Mouse (Mus musculus): ENCODE results near the gene Slc25a5. TPM values are rescaled to one million over a fixed set of nuclear protein-coding genes. Genes with fewer than 3 reads are reported as not detected.

The Slc25a5 gene
- total RNA-seq, 2 experiments from 2014 or later: 591 to 638 TPM

DNA sequence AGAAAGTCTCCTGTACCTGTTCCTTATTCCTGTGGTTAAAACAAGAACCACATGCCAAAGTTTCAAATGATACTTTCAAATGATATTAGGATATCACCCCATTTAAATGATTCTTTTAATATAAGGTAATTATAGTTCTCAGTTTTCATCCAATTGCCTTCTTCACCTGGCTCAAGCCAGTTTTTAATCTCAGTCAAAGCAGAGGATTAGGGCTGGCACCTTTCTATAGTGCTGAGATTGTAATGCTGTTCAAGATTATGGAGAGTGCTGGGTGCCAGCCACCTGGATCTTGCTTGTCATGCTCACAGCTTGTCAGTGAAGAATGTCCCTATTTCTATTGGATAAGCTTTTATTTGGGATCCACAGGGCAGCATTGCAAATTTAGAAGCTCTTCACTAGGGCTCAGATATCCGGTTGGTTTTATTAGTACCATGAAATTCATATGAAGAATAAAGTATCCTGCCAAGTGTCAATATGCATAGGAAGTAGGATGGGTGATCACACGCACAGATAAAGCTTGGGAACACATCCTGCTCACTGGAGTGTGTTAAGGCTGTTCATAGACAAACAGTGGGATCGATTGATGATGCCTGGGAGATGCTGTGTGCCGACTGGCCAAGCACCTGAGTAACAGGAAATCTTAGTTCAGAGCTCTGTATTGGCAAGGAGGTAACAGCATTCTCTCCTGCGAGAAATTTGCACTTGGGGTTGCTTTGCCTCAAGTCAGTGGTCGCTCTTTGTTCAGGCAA lies 3.9 kb downstream of the Slc25a5 start:
- DNase-seq: no peak

DNA sequence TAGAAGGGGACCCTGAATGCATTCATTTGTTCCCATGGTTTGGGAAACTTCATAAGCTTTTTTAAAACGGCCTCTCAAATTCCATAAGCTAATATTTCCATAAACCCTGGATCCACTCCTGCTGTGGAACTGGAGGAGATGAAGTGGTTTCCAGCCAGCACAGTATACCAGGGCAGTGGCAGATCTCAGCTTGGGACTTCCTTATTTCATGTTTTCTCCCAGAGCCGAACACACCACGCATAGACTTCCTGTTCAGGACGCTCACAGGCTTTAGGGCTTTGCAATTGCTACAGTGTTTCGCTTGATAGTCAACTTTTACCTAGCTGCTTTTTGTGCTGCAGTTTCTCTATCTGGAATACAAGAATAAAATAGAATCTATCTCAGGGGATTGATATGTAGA lies 7.7 kb downstream of the Slc25a5 start:
- DNase-seq: no peak

DNA sequence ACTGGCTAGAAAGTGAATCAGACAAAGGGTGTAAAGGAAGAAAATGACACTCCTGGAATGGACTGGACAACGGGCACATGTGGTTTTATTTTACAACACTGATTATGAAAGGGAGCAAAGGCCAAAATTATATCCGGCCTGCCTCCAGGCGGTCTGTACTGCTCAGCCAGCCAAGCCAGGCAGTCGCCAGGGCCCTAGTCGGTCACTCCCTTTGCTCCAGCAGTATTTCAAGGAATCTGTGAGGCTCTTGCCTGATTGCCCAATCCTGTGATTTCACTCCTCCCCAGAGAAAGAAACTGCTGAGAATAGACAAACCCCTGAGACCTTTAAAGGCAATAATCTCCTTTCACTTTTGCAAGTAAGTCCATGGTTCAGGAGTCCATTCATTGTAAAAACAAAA lies 8.7 kb downstream of the Slc25a5 start:
- peak; percentile 53 for DNase-seq

DNA sequence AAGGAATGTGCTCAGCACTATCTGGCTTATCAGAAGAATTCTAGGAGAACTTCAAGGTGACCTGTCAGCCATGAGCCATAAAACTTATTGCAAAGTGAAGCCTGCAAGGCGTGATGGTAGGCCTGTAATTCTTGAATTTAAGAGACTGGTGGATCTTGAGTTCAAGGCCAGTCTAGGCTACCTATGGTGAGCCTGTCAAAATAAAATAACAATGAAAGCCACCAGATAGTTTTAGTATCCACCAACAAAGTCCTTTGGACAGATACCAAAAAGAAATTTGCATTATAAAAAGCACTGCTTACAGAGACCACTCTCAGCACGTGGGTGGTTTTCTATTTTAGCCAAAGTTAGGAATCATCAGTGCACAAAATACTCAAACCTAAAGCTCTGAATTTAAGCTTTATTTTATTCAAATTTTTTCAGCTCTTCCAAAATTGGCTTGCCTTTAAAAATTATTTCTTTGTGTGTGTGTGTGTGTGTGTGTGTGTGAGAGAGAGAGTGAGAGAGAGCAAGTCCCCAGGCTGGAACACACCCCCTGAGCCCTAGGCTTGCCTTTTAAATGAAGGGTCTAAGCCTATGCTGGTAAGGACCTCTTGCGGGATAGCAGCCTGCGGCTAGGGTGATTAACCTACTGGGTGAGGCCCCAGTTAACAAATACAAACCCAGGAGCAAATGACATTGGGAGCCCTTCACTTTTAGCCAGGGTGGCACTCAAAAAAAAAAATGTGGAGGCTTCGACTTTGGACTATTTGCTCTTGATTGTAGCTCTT lies 10.2 kb downstream of the Slc25a5 start:
- DNase-seq: no peak

DNA sequence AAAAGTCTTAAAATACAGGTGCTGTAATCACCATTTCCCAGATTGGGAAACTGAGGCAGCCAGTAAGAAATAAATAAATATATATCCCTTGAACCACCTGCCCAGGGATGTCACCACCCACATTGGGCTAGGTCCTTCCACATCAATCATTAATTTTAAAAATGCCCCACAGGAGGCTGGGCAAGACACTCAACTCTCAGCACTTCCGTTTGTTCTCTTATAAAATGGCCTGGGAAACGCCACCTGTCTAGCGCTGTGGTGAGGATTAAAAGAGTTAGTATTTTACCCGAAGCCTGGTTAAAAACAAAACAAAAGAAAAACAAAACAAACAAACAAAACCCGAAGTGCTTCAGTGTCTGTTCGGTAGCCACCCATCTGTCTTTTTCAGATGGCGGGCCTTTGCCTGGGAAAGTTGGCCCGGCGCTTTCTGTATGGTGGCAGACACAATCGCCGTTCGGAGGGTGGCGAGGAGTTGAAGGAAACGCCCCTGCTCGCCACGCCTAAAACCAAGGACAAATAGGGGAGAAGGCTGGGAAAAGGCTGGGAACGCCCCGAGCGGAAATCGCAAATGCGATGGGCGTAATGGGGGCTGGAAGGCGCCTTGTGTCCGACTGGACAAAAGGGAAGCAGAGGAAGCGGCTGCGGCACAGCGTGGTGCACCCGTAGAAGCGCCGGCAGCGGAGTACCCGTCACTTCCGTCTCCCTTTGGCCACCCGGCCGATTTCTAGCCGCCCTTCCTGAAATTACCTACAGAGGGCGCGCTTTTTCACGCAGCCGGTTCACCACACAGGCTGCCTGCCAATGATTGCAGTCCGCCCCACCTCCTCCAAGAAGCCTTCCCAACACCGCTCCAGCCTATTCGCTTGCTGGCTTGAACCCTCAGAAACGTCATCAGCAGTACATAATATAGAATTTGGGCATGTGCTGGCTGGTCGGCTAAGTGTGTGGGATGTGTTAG lies 12.2 kb downstream of the Slc25a5 start:
- peak; percentile 91 for DNase-seq

DNA sequence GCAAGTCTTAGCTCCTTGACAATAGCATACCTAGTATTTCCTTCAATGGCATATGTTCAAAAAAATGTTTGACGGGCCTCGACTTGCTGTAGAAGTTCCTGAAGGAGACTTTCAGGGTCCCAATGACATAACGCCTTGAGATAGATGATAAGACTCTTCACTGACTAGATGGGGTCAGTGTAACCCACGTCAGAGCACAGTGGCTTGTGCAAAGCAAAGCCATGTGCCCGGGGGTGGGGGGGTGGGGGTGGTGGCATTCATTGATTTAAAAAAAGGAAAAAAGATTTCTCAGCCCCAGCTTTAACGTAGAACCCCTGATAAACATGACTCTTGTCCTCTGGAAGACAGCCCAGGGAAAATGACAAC lies 12.8 kb downstream of the Slc25a5 start:
- DNase-seq: no peak

DNA sequence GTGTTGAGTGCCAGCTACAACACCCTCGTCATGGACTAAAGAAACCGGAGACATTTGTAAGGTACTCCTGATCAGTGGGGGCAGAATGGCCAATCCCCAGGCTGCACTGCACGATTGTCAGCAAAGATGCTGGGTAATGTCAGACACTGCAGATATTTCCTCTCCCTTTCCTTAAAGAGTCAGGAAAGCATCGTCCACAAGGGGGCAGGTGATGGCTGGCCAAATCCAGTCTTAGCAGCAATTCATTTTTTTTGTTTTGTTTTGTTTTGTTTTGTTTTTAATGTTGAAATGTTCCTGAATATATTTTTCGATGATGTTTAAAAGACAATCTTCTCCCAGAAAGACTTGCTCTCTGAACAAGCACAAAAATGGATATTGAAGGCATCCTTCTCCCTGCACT lies 15.9 kb downstream of the Slc25a5 start:
- peak; percentile 40 for DNase-seq

DNA sequence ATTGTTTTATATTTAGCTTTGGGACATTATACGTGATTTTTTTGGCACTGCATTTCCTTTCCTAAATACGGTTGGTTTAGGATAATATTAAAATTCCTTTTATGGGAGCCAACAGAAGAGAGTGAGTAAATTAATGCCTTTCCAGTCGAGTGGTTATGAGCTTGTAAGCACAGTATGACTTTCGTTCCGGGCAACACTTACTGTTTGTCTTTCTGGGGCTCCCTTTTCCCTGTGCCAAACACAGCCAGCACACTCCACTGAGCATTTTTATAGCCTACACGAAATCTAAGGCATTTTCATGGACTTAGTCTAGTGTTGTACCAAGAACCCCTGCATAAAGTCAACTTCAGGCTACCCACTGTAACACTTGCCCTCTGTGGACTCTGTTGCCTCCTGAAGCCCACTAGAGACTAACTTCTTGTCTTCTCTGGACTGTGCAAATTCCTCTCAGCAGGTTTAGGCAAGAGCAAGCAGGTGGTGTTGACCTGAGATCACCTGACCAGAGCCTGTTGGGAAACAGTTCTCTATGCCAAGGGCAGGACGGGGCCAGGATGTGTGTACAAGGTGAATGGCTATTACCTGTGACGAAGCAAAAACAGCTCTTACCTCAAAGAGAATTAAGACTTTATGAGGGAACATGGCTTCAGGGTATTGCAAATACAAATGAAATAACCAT lies 18.8 kb downstream of the Slc25a5 start:
- DNase-seq: no peak

DNA sequence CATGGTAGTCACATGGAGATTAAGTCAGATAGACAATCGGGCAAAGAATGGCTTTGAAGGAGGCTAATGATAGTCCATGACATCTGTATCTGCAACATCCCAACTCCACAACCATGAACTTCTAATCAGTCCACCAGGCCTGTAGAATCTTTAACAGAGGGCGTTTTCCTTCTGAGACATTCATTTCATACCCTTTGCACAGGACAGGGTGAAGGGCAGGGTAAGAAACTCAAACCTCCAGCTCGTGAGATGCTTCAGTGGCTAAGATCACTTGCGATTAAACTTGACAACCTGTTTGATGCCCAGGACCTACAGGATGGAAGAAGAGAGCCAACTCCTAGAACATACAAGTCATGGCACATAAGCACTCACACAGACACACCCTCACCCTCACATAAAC lies 19.6 kb downstream of the Slc25a5 start:
- DNase-seq: no peak

DNA sequence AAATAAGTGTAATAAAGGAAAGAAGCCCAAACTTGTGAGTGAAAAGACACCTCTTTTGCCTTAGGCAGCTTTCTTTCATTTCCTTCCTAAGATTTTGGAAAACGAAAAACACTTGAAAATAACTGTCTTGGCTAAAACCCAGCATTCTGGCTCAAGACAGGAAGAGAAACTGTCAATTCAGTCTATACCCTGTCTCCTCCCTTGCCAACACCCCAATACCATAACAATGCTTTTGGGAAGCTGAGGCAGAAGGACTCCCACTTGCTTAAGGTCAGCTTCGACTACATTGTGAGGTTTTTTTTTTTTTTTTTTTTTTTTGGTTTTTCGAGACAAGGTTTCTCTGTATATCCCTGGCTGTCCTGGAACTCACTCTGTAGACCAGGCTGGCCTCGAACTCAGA lies 20.0 kb downstream of the Slc25a5 start:
- no peak for DNase-seq

DNA sequence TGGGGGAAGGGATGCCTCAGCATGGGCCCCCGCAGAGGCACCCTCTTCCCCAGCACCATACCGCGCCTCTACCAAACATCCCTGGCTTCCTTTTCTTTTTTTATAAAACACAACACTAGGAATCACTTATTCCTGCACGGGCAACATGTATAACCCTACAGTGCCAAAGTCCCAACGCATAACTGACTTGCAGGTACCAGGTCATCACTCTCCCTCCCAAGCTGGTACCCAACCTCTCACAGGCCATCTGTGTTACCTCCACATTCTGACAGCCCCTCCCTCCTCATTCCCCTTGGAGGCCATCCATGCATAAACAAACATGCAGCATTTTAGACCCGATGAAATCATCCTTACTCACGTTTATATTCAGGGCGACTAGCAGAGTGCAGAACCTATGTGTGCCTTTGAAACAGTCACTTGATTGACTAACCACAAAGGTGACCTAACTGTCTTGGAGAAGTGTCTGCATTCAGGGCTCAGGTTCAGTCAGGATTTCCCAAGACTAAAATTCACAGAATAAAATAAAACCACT lies 21.0 kb downstream of the Slc25a5 start:
- no peak for DNase-seq

DNA sequence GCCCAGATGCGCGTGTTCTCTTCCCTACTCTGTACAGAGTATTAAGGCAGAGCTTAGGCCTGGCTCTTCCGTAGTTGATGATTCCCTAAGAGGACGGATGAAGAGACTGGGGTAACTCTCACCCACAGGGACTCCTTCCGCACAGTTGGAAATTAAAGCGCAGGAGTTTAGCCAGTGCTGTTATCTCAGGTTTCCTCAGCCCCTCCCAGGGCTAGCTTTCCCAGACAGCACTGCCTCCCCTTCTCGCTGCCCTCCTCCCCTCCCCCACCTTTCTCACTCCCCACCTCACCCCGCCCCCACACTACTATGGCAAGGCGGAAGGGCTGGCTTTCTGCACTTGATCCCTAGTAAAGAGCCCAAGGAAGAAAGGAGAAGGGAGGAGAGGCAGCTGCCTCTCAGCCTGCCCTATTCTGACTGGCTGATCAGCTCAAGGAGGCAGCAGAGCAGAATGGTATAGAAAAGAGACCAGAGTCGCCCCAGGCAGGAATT lies 21.5 kb downstream of the Slc25a5 start:
- no peak for DNase-seq

DNA sequence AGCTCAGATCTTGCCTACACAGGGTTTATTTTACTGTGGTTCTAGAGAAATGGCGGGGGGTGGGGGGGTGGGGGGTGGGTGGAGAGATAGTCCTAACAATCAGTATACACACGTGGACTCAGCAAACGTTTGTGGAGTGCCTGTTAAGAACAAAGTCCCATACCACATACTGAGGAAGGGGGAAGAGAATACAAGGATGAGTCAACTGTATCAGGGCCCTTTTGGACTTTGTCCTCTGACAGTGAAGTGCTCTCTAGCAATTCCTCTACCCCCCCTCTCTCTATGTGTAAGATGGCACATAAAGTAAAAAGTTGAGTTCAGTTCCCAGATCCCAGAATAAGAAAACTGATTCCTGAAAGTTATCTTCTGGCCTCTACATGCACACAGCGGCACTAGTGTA lies 24.1 kb downstream of the Slc25a5 start:
- no peak for DNase-seq

DNA sequence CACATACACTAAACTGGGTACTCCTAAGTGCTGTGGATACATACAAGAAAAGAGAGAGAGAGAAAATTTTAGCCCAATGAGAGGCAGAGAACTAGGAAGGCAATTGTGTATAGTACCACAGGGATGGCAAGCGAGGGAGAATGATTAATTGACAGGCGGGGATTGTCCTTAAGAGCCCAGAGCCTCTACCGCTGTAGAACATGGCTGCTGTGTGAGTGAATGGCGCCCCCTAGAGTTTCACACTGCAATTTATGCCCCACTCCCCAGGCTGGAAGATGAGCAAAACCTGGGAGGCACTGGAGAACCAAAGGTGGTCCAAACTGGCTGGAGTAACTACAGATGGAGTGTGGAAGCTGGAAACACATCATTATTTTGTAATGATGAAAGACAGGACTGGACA lies 24.8 kb downstream of the Slc25a5 start:
- peak; percentile 57 for DNase-seq

DNA sequence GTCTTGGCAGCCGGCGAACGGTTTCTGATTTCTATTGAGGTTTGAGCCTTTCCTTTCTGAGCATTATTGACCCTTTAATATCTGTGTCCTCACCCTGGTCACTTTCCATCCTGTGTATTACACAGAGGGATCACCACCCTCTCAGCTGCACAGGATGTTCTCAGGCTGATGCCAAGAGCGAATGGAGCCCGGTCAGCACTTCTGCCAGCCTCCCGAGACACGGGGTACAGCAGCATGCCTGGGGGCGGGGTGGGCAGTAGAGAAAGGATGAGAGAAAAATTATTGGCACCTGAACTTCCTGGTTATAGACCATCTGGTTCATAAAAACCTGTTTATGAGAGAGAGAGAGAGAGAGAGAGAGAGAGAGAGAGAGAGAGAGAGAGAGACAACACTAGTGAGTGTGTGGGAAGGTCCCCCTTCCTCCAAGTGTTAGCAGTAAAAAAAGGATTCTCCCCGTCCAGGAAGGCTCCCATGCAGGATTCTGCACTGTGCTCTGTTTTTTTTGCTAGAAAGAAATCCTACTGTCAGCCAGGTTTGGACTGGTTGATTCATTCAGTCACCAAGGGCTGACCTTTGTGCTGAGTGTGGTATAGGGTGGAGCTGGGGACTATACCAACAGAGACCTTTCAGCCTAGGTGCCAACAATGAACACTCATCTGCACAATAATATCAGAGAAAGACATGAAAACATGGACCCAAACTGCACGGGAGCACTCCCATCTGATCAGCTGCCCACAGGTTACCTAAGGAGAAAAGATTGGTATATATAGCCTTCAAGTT lies 28.7 kb downstream of the Slc25a5 start:
- no peak for DNase-seq

DNA sequence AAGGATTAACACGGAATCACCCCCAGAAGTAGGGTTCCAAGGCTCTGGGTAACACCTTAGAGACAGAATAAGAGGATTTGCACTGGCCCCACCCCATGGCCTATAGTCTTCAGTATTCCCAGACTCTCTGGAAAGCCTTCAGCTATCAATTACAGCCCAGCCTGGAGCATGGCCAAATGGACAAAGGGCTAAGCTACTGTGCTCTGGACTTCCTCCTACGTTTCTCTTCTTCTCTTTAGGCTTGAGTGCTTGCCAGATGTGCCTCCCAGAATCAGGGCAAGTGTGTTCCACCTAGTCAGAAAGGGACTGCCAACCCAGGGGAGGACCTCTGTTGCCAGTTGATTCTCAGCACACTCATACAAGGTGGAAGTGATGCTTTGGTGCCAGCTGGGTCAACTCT lies 29.6 kb downstream of the Slc25a5 start:
- peak; percentile 45 for DNase-seq

DNA sequence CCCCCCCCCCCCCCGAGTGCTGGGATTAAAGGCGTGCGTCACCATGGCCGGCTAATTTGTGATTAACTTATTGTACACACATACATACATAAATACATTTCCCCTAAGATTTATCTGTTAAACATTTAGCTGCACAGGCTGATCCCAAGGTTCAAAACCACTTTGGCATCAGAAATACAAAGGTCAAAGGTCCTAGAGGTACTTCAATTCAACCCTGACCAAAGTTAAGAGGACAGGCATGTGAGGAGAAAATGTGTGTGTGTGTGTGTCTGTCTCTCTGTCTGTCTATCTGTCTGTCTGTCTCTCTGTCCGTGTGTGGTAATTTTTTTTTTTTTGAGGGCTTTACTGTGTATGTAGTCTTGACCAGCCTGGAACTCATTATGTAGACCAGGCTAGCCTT lies 31.4 kb downstream of the Slc25a5 start:
- DNase-seq: no peak

DNA sequence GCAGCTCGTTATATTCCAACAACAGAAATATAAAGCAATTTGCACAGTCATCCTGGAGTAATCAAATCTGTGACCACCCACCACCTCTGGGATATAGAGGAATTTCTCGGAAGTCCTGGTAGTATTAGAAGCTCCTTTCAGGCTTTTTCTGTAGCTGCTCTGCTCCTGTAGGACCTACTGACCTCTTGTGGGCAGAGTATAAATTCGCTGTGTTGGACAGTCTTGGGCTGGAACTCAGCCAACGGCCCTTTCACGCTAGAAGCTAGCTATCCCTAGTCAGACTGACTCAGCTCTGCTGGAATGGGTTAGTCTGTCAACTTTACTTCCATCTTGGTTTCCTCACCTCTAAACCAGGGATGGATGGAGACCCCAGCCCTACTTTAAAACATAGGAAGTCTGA lies 34.8 kb downstream of the Slc25a5 start:
- DNase-seq: peak; percentile 77

DNA sequence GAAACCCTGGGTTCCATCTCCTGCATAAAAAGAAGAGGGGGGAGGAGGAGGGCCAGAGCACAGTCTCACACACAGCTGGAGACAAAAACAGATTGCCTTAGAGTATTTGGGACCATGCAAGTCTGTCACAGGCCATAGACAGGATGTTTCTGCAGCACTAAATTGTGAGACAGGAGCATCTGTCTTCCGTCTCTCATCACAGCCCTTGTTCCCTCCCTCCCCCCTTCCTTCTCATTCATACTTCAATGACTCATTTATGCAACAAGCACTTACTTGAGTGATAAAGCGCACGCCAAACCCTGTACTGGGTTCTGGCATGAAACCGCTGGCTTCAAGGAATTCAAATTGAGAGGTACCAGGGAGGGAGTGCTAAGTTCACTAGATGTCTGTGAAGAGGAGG lies 36.2 kb downstream of the Slc25a5 start:
- DNase-seq: no peak

DNA sequence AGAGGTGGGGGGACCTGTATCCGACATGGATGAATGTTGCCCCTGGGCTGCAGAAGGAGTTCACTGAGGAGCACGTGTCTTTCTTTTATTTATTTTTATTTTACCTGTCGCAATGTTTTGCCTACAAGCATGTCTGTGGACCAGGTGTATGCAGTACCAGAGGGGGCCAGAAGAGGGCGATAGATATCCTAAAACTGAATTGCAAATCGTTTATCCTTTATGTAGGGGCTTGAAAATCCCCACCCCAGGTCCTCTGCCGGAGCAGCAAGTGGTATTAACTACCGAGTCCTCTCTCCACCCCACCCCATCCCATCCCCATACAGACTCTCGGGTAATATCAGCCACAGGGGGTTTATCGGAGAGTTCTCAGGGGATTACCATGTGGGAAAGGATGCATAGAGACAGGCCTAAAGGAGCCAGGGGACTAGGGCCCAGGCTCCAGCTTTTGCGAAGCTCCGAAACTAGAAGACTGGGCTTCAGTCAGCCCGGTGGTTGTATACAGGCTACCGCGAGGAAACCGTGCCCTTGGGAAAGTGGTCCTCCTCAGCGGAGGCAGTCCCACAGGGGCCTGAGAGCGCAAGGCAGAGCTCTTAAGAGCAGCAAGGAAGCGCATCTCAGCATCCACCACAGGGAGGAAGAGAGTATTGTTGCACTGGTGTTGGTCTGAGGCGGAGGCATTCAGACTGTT lies 38.1 kb downstream of the Slc25a5 start:
- peak; percentile 79 for DNase-seq
